Mouse (Mus musculus) liver, embryonic 18 days (tissue): ENCODE data around the gene Col8a1. TPM values are rescaled to one million over a fixed set of nuclear protein-coding genes. Genes with fewer than 3 reads are reported as not detected.

Source experiments
- polyA plus RNA-seq: library from polyadenylated mRNA; depleted of rRNA; stranded (reverse); fragments of >200 nt; gene quantifications from 2 replicates; pipeline ENCODE4 v1.2.3, GENCODE M21; 2012; rRNA removed

Gene Col8a1
- 0.02 and 0.06 TPM in 2 replicates for polyA plus RNA-seq

DNA sequence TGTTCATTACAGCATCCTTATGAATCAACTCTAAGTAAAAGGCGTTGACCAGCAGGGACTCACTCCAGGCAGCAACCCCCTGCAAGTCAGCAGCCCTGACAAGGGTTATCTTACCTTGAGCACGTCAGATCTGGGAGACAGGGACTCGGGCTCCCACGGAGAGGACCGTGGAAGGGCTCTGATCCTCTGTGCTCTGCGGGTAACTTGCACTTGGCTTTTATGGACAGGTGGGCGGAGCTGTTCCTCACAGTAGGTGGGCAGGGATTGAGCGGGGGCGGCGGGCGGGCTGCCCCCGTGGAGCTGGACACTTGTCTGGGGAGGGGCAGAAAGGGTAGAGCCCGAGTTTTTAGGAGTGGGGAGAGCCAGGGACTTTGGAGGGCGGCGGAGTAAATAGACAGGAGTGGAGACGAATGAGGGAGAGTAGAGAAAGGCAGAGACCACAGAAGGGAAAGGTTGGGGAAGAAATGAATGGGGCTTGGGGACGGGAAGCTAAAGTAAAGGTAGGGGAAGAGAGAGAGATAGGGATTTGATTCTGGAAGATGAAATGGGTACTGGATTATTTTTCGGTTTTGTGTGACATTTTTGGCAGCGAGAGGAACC is at the start of gene Col8a1:
TSS of gene Col8a1 (minus strand) at position 212 of the 600 bp plus-strand sequence.

DNA sequence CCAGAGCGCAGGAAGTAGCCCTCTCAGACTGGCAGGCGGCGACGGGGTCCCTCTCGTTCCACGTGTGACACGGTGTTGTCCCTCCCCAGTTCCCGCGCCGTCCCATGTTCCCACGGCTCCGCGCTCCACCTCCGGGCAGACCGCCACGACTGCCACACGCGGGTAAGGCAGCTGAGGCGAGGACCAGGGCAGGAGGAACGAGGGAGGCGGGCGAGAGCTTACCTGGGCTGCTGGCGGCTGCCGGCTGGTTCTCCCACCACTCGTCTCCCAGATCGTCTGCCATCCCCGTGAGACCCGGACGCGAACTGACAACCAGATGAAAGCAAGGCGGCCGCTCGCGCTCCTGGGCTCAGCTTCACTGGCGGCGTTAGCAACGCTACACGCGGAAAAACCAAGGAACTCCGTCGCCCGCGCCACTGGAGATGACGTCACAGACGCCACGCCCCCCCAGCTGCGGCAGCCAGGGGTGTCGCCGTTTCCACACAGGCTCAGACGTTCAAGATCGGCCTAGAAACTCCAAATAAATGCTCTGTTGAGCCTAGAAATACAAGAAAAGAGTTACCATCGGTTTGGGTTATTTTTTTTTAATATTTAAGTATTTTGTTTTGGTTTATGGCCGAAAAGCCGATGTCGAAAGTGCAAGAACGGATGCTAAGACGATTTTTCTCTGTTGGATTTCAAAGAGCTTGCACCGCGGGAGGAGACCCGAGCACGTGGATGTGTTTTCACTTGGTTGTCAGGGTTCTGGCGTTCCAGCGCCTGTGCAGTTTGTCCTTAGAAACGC is 147.9 kb downstream of the Col8a1 start, which contains the start of gene Cmss1:
TSS of gene Cmss1 (minus strand) at position 421 of the 784 bp plus-strand sequence.

Other genes with a start within 250 kb of the Col8a1 start
- gene Cmss1, start 147.9 kb downstream of the Col8a1 start, polyA plus RNA-seq = 5.0 and 5.1 TPM in 2 replicates